Mouse (Mus musculus): ENCODE results near the gene Wdr6. TPM values are rescaled to one million over a fixed set of nuclear protein-coding genes. Genes with fewer than 3 reads are reported as not detected.

Wdr6 gene
- polyA plus RNA-seq, 1 experiment from 2014 or later, result 82.0 TPM

- Histone ChIP-seq H3K9me3 (replicated peaks; ENCODE audit: control insufficient read depth, low read length) (no peaks in the 10 kb centered on the region), H3K9ac (ENCODE audit: low read length) (peak overlapping the region; percentile 87; the same call in 1 of the 2 replicates), H3K36me3 (ENCODE audit: control insufficient read depth, insufficient read depth, low read length) (peaks cover 20% of the 10 kb centered on the region), H3K4me3 (replicated peaks; ENCODE audit: low read length) (peak overlapping the region; percentile 84; the same call in 1 of the 2 replicates), H3K4me2 (ENCODE audit: low read depth, low read length) (peak overlapping the region; percentile 85), H3K27me3 (ENCODE audit: control insufficient read depth, insufficient read depth, low read length) (no peaks in the 10 kb centered on the region), H3K4me1 (ENCODE audit: control insufficient read depth, insufficient read depth, low read length) (peaks cover 25% of the 10 kb centered on the region), H3K27ac (ENCODE audit: low read length) (no peak overlapping the region)
- no peak for ATAC-seq (ENCODE audit: insufficient read depth, low FRiP score)
- 71% methylated on average over 17 of the region's 17 CpGs for WGBS
These were observed 10.0 kb downstream of the Wdr6 start for GRCm38 (mm10) chr9:108568511-108568921.

GRCm38 (mm10) chr9:108567931-108568419 lies 10.6 kb downstream of the Wdr6 start:
- Histone ChIP-seq H3K36me3 (ENCODE audit: control insufficient read depth, insufficient read depth, low read length) (peaks cover 18% of the 10 kb centered on the region), H3K4me1 (ENCODE audit: control insufficient read depth, insufficient read depth, low read length) (peaks cover 25% of the 10 kb centered on the region), H3K27me3 (ENCODE audit: control insufficient read depth, insufficient read depth, low read length) (no peaks in the 10 kb centered on the region), H3K4me3 (replicated peaks; ENCODE audit: low read length) (peak overlapping the region; percentile 84), H3K4me2 (ENCODE audit: low read depth, low read length) (peak overlapping the region; percentile 85), H3K9ac (ENCODE audit: low read length) (peak overlapping the region; percentile 87), H3K27ac (ENCODE audit: low read length) (peak overlapping the region; percentile 93), H3K9me3 (replicated peaks; ENCODE audit: control insufficient read depth, low read length) (no peaks in the 10 kb centered on the region)
- WGBS, result 11% methylated on average over 18 of the region's 18 CpGs
- ATAC-seq (ENCODE audit: insufficient read depth, low FRiP score), result no peak

GRCm38 (mm10) chr9:108566815-108567776 lies 11.4 kb downstream of the Wdr6 start, which contains the start of gene Ndufaf3:
TSS of gene Ndufaf3 (minus strand) at chr9:108567434.
- Histone ChIP-seq H3K4me3 (replicated peaks; ENCODE audit: low read length) (peak within 1 kb of the TSS; percentile 84), H3K4me1 (ENCODE audit: control insufficient read depth, insufficient read depth, low read length) (peaks cover 25% of the 10 kb centered on the region), H3K27me3 (ENCODE audit: control insufficient read depth, insufficient read depth, low read length) (no peaks in the 10 kb centered on the region), H3K9ac (ENCODE audit: low read length) (peak within 1 kb of the TSS; percentile 87), H3K4me2 (ENCODE audit: low read depth, low read length) (peak within 1 kb of the TSS; percentile 85), H3K36me3 (ENCODE audit: control insufficient read depth, insufficient read depth, low read length) (0 out of 2 replicates have a peak, but pooled peaks cover 13% of the 10 kb centered on the region), H3K9me3 (replicated peaks; ENCODE audit: control insufficient read depth, low read length) (no peaks in the 10 kb centered on the region), H3K27ac (ENCODE audit: low read length) (peak within 1 kb of the TSS; percentile 93)
- under 1% methylated on average over 73 of the region's 73 CpGs for WGBS
- ATAC-seq (ENCODE audit: insufficient read depth, low FRiP score), result peak; percentile 84

- Histone ChIP-seq H3K9ac (ENCODE audit: low read length) (peak overlapping the region; percentile 87), H3K36me3 (ENCODE audit: control insufficient read depth, insufficient read depth, low read length) (0 out of 2 replicates have a peak, but pooled peaks cover 13% of the 10 kb centered on the region), H3K9me3 (replicated peaks; ENCODE audit: control insufficient read depth, low read length) (no peaks in the 10 kb centered on the region), H3K4me1 (ENCODE audit: control insufficient read depth, insufficient read depth, low read length) (peaks cover 33% of the 10 kb centered on the region), H3K27me3 (ENCODE audit: control insufficient read depth, insufficient read depth, low read length) (no peaks in the 10 kb centered on the region), H3K4me2 (ENCODE audit: low read depth, low read length) (peak overlapping the region; percentile 85), H3K27ac (ENCODE audit: low read length) (peak overlapping the region; percentile 93), H3K4me3 (replicated peaks; ENCODE audit: low read length) (peak overlapping the region; percentile 84)
- 10% methylated on average over 35 of the region's 35 CpGs for WGBS
- no peak for ATAC-seq (ENCODE audit: insufficient read depth, low FRiP score)
These were observed 12.4 kb downstream of the Wdr6 start for GRCm38 (mm10) chr9:108565881-108566814.

- H3K9me3 ChIP-seq (replicated peaks; ENCODE audit: control insufficient read depth, low read length), result no peaks in the 10 kb centered on the region
- no peaks in the 10 kb centered on the region for H3K27me3 ChIP-seq (ENCODE audit: control insufficient read depth, insufficient read depth, low read length)
- no peak overlapping the region for H3K4me2 ChIP-seq (ENCODE audit: low read depth, low read length)
- ATAC-seq (ENCODE audit: insufficient read depth, low FRiP score), result no peak
- H3K36me3 ChIP-seq (ENCODE audit: control insufficient read depth, insufficient read depth, low read length), result peaks cover 16% of the 10 kb centered on the region
- H3K9ac ChIP-seq (ENCODE audit: low read length), result no peak overlapping the region
- peaks cover 27% of the 10 kb centered on the region for H3K4me1 ChIP-seq (ENCODE audit: control insufficient read depth, insufficient read depth, low read length)
- no peak overlapping the region for H3K27ac ChIP-seq (ENCODE audit: low read length)
- no peak overlapping the region for H3K4me3 ChIP-seq (replicated peaks; ENCODE audit: low read length)
- 76% methylated on average over 7 of the region's 7 CpGs for WGBS
These were observed 14.4 kb downstream of the Wdr6 start for GRCm38 (mm10) chr9:108564131-108564530.

GRCm38 (mm10) chr9:108563671-108564070 lies 14.9 kb downstream of the Wdr6 start:
- peaks cover 20% of the 10 kb centered on the region for H3K36me3 ChIP-seq (ENCODE audit: control insufficient read depth, insufficient read depth, low read length)
- WGBS, result 91% methylated on average over 8 of the region's 8 CpGs
- peaks cover 27% of the 10 kb centered on the region for H3K4me1 ChIP-seq (ENCODE audit: control insufficient read depth, insufficient read depth, low read length)
- ATAC-seq (ENCODE audit: insufficient read depth, low FRiP score), result no peak
- no peaks in the 10 kb centered on the region for H3K27me3 ChIP-seq (ENCODE audit: control insufficient read depth, insufficient read depth, low read length)
- no peak overlapping the region for H3K27ac ChIP-seq (ENCODE audit: low read length)
- no peak overlapping the region for H3K4me2 ChIP-seq (ENCODE audit: low read depth, low read length)
- H3K9ac ChIP-seq (ENCODE audit: low read length), result no peak overlapping the region
- H3K4me3 ChIP-seq (replicated peaks; ENCODE audit: low read length), result no peak overlapping the region
- no peaks in the 10 kb centered on the region for H3K9me3 ChIP-seq (replicated peaks; ENCODE audit: control insufficient read depth, low read length)

GRCm38 (mm10) chr9:108560227-108560841 lies 18.2 kb downstream of the Wdr6 start, which contains the start of gene Impdh2:
TSS of gene Impdh2 (plus strand) at chr9:108560286.
- H3K36me3 ChIP-seq (ENCODE audit: control insufficient read depth, insufficient read depth, low read length), result peaks cover 27% of the 10 kb centered on the region
- no peaks in the 10 kb centered on the region for H3K9me3 ChIP-seq (replicated peaks; ENCODE audit: control insufficient read depth, low read length)
- H3K9ac ChIP-seq (ENCODE audit: low read length), result peak within 1 kb of the TSS; percentile 83
- peak within 1 kb of the TSS; percentile 49; the same call in 1 of the 2 replicates for H3K27ac ChIP-seq (ENCODE audit: low read length)
- peak within 1 kb of the TSS; percentile 59 for H3K4me2 ChIP-seq (ENCODE audit: low read depth, low read length)
- H3K4me3 ChIP-seq (replicated peaks; ENCODE audit: low read length), result peak within 1 kb of the TSS; percentile 73
- H3K27me3 ChIP-seq (ENCODE audit: control insufficient read depth, insufficient read depth, low read length), result no peaks in the 10 kb centered on the region
- H3K4me1 ChIP-seq (ENCODE audit: control insufficient read depth, insufficient read depth, low read length), result peaks cover 9% of the 10 kb centered on the region; the same call in 1 of the 2 replicates
- peak; percentile 99 for ATAC-seq (ENCODE audit: insufficient read depth, low FRiP score)
- under 1% methylated on average over 49 of the region's 53 CpGs for WGBS

- no peak overlapping the region for H3K27ac ChIP-seq (ENCODE audit: low read length)
- no peak overlapping the region for H3K9ac ChIP-seq (ENCODE audit: low read length)
- H3K9me3 ChIP-seq (replicated peaks; ENCODE audit: control insufficient read depth, low read length), result no peaks in the 10 kb centered on the region
- WGBS, result 88% methylated on average over 4 of the region's 4 CpGs
- H3K4me2 ChIP-seq (ENCODE audit: low read depth, low read length), result no peak overlapping the region
- no peak for ATAC-seq (ENCODE audit: insufficient read depth, low FRiP score)
- H3K36me3 ChIP-seq (ENCODE audit: control insufficient read depth, insufficient read depth, low read length), result peaks cover 25% of the 10 kb centered on the region
- H3K4me1 ChIP-seq (ENCODE audit: control insufficient read depth, insufficient read depth, low read length), result peaks cover 9% of the 10 kb centered on the region; the same call in 1 of the 2 replicates
- no peak overlapping the region for H3K4me3 ChIP-seq (replicated peaks; ENCODE audit: low read length)
- H3K27me3 ChIP-seq (ENCODE audit: control insufficient read depth, insufficient read depth, low read length), result no peaks in the 10 kb centered on the region
These were observed 19.4 kb downstream of the Wdr6 start for GRCm38 (mm10) chr9:108559169-108559568.
